Mouse (Mus musculus): Measurements from ENCODE around the gene Brat1. TPM values are rescaled to one million over a fixed set of nuclear protein-coding genes. Genes with fewer than 3 reads are reported as not detected.
A peak's percentile ranks its signal among the peaks of the same experiment; 100 is the strongest.

The Brat1 gene
- total RNA-seq, 2 experiments from 2014 or later: 6.4 to 7.8 TPM

GRCm38 (mm10) chr5:140701661-140702060 lies 3.1 kb upstream of the Brat1 start:
- DNase-seq: no peak

GRCm38 (mm10) chr5:140702103-140702513 lies 2.7 kb upstream of the Brat1 start, which contains the start of gene Iqce:
Gene Iqce (minus strand): TSS chr5:140702378.
- peak; percentile 95 for DNase-seq

GRCm38 (mm10) chr5:140702618-140703175 lies 2.1 kb upstream of the Brat1 start:
- peak; percentile 17 to 23 for DNase-seq

GRCm38 (mm10) chr5:140703480-140704377 lies 1.1 kb upstream of the Brat1 start:
- DNase-seq: peak in 1 of 2 experiments; percentile 18

- DNase-seq: peak; percentile 10 to 27
These were observed 825 bp downstream of the Brat1 start for GRCm38 (mm10) chr5:140705501-140706171.

- no peak for DNase-seq
These were observed 5.5 kb downstream of the Brat1 start for GRCm38 (mm10) chr5:140710315-140710714.

GRCm38 (mm10) chr5:140711040-140711439 lies 6.2 kb downstream of the Brat1 start:
- no peak for DNase-seq

- DNase-seq: no peak
These were observed 16.0 kb downstream of the Brat1 start for GRCm38 (mm10) chr5:140720773-140721172.

GRCm38 (mm10) chr5:140722121-140722520 lies 17.3 kb downstream of the Brat1 start:
- DNase-seq: no peak

- no peak for DNase-seq
These were observed 19.0 kb downstream of the Brat1 start, which contains the start of gene Amz1 for GRCm38 (mm10) chr5:140723822-140724221. Gene Amz1 (plus strand): TSS chr5:140724127.

- DNase-seq: no peak
These were observed 21.4 kb downstream of the Brat1 start for GRCm38 (mm10) chr5:140726062-140726839.

- DNase-seq: no peak
These were observed 22.3 kb downstream of the Brat1 start for GRCm38 (mm10) chr5:140726946-140727740.

GRCm38 (mm10) chr5:140731040-140731797 lies 26.4 kb downstream of the Brat1 start:
- peak in 1 of 2 experiments; percentile 34 for DNase-seq

GRCm38 (mm10) chr5:140732195-140732594 lies 27.4 kb downstream of the Brat1 start:
- DNase-seq: no peak

- no peak for DNase-seq
These were observed 28.5 kb downstream of the Brat1 start for GRCm38 (mm10) chr5:140733336-140733735.

GRCm38 (mm10) chr5:140735297-140735696 lies 30.5 kb downstream of the Brat1 start:
- peak in 1 of 2 experiments; percentile 42 for DNase-seq

- DNase-seq: no peak
These were observed 31.4 kb downstream of the Brat1 start for GRCm38 (mm10) chr5:140736166-140736565.

- DNase-seq: no peak
These were observed 35.0 kb downstream of the Brat1 start for GRCm38 (mm10) chr5:140739813-140740212.

- DNase-seq: peak in 1 of 2 experiments; percentile 61
These were observed 36.2 kb downstream of the Brat1 start for GRCm38 (mm10) chr5:140741040-140741439.

- DNase-seq: no peak
These were observed 37.1 kb downstream of the Brat1 start for GRCm38 (mm10) chr5:140741877-140742276.
